Mouse (Mus musculus) neutrophil, adult 5-6 weeks (primary cell): ENCODE results near the gene Glis1. TPM values are rescaled to one million over a fixed set of nuclear protein-coding genes. Genes with fewer than 3 reads are reported as not detected.
"Not testable (repeated sequence)": the region's sequence is repeated elsewhere in the genome, so short reads cannot be mapped to it uniquely, and the experiment has no call there.

Source experiments
- ATAC-seq: fragments of 151-379, 151-347 bp; 2 replicates; pipeline ENCODE4 v1.8.0; 2017; ENCODE audit warnings: mild to moderate bottlenecking, moderate TSS enrichment; ENCODE audit not compliant: insufficient number of reproducible peaks, poor library complexity, low FRiP score, severe bottlenecking; ENCODE audit errors: extremely low read depth
- total RNA-seq: library from RNA; stranded (forward); fragments of 200-1000 nt; gene quantifications from 2 replicates; pipeline ENCODE4 v1.2.3, GENCODE M21; 2017

The Glis1 gene
- total RNA-seq, 1 experiment from 2014 or later, result not detected

- no peak for ATAC-seq
Observed at GRCm38 (mm10) chr4:107558801-107559200, 124.4 kb downstream of the Glis1 start.

GRCm38 (mm10) chr4:107561056-107561455, 126.7 kb downstream of the Glis1 start:
- ATAC-seq, result no peak

- ATAC-seq, result no peak
Observed at GRCm38 (mm10) chr4:107568159-107568558, 133.8 kb downstream of the Glis1 start.

- no peak for ATAC-seq
Observed at GRCm38 (mm10) chr4:107568881-107569443, 134.6 kb downstream of the Glis1 start.

GRCm38 (mm10) chr4:107570329-107571014, 136.1 kb downstream of the Glis1 start:
- ATAC-seq, result no peak

GRCm38 (mm10) chr4:107575781-107576180, 141.4 kb downstream of the Glis1 start:
- no peak for ATAC-seq

- no peak for ATAC-seq
Observed at GRCm38 (mm10) chr4:107576742-107577141, 142.4 kb downstream of the Glis1 start.

- no peak for ATAC-seq
Observed at GRCm38 (mm10) chr4:107577146-107577839, 142.9 kb downstream of the Glis1 start.

GRCm38 (mm10) chr4:107580883-107581282, 146.5 kb downstream of the Glis1 start:
- no peak for ATAC-seq

GRCm38 (mm10) chr4:107586391-107586790, 152.0 kb downstream of the Glis1 start:
- ATAC-seq, result no peak

- ATAC-seq, result no peak
Observed at GRCm38 (mm10) chr4:107588637-107589036, 154.2 kb downstream of the Glis1 start.

- ATAC-seq, result no peak
Observed at GRCm38 (mm10) chr4:107589046-107589445, 154.7 kb downstream of the Glis1 start.

- no peak for ATAC-seq
Observed at GRCm38 (mm10) chr4:107590805-107591534, 156.6 kb downstream of the Glis1 start.

GRCm38 (mm10) chr4:107593426-107593825, 159.0 kb downstream of the Glis1 start:
- no peak for ATAC-seq

- no peak for ATAC-seq
Observed at GRCm38 (mm10) chr4:107597226-107597897, 163.0 kb downstream of the Glis1 start.

- no peak for ATAC-seq
Observed at GRCm38 (mm10) chr4:107597898-107598580, 163.6 kb downstream of the Glis1 start.

- not testable (repeated sequence) for ATAC-seq
Observed at GRCm38 (mm10) chr4:107598581-107598958, 164.2 kb downstream of the Glis1 start.

- no peak for ATAC-seq
Observed at GRCm38 (mm10) chr4:107602284-107602683, 167.9 kb downstream of the Glis1 start.
